Mouse (Mus musculus) CH12.LX (cell line): ENCODE measurements at regions not wholly inside any gene's neighbourhood (a gene's known extent, or its start where the extent isn't known, plus 50 kb on each side); places are given as distances from the start of the nearest gene placed in this dataset.

Experiments used
- DNase-seq: peaks from one replicate; pipeline ENCODE4 v3.0.0-alpha.2; 2013; ENCODE audit errors: extremely low read depth
- H3K27ac ChIP-seq: 2 replicates; pipeline ENCODE4 v1.5.1; 2012; ENCODE audit warnings: low read depth, mild to moderate bottlenecking, control low read depth, moderate library complexity; ENCODE audit not compliant: insufficient read depth
- H3K27me3 ChIP-seq: replicated peaks from 2 replicates; pipeline ENCODE3; 2012; ENCODE audit warnings: inconsistent platforms
- H3K36me3 ChIP-seq, 2 experiments: replicated peaks in 1 of 2; 2 replicates each; pipeline versions ENCODE3 to v1.6.1; 2012; ENCODE audit warnings: inconsistent platforms in 1 of 2, low read length in 1 of 2, mild to moderate bottlenecking in 1 of 2, mixed read lengths in 1 of 2, moderate library complexity in 1 of 2; ENCODE audit not compliant: control insufficient read depth in 1 of 2, insufficient read depth in 1 of 2
- H3K4me1 ChIP-seq, 2 experiments: 2 replicates each; pipeline ENCODE4 v1.6.1; 2012; ENCODE audit warnings: inconsistent platforms in 1 of 2, moderate library complexity in 1 of 2; ENCODE audit not compliant: insufficient read depth in 2 of 2, control insufficient read depth in 1 of 2
- H3K4me2 ChIP-seq: 2 replicates; pipeline ENCODE4 v1.6.1; 2012; ENCODE audit warnings: low read depth, mild to moderate bottlenecking, control low read depth; ENCODE audit not compliant: poor library complexity, insufficient read depth, severe bottlenecking
- H3K4me3 ChIP-seq, 3 experiments: fragments of 150-350 bp in 1 of 3; sonication (generic) in 1 of 3; replicated peaks in 1 of 3; 2 replicates each; pipeline versions ENCODE3 to v1.5.1; 2011 to 2012; ENCODE audit warnings: low read depth in 2 of 3, low read length in 2 of 3, mild to moderate bottlenecking in 2 of 3, moderate library complexity in 2 of 3, control low read depth in 1 of 3, improper control_type of control experiment in 1 of 3, inconsistent platforms in 1 of 3, mixed read lengths in 1 of 3; ENCODE audit not compliant: poor library complexity in 1 of 3
- H3K79me2 ChIP-seq: replicated peaks from 2 replicates; pipeline ENCODE4 v1.6.1; 2012; ENCODE audit warnings: mild to moderate bottlenecking, moderate library complexity; ENCODE audit not compliant: control insufficient read depth, poor library complexity, insufficient read depth, severe bottlenecking; ENCODE audit errors: extremely low read depth
- H3K9ac ChIP-seq: 2 replicates; pipeline ENCODE4 v1.6.1; 2012; ENCODE audit warnings: low read depth, mild to moderate bottlenecking, control low read depth, moderate library complexity; ENCODE audit not compliant: insufficient read depth
- H3K9me3 ChIP-seq: replicated peaks from 2 replicates; pipeline ENCODE3; 2012; ENCODE audit warnings: low read length, inconsistent platforms, mixed read lengths
- BHLHE40 ChIP-seq: IDR thresholded peaks from 2 replicates; pipeline ENCODE4 v1.6.1; 2011; ENCODE audit warnings: mild to moderate bottlenecking, low read depth, low read length, improper control_type of control experiment
- CHD1 ChIP-seq: IDR thresholded peaks from 2 replicates; pipeline ENCODE4 v1.6.1; 2012; ENCODE audit warnings: low read depth, low read length, improper control_type of control experiment, inconsistent platforms
- CHD2 ChIP-seq: IDR thresholded peaks from 2 replicates; pipeline ENCODE4 v1.6.1; 2011; ENCODE audit warnings: low read length, improper control_type of control experiment
- E2F4 ChIP-seq: IDR thresholded peaks from 2 replicates; pipeline ENCODE4 v1.6.1; 2011; ENCODE audit warnings: low read depth, low read length, improper control_type of control experiment; ENCODE audit not compliant: insufficient replicate concordance
- EP300 ChIP-seq: IDR thresholded peaks from 2 replicates; pipeline ENCODE4 v1.6.1; 2011; ENCODE audit warnings: low read length, improper control_type of control experiment
- GABPA ChIP-seq: IDR thresholded peaks from 2 replicates; pipeline ENCODE4 v1.6.1; 2012; ENCODE audit warnings: low read depth, low read length, improper control_type of control experiment, inconsistent platforms; ENCODE audit not compliant: insufficient replicate concordance
- HCFC1 ChIP-seq: IDR thresholded peaks from 2 replicates; pipeline ENCODE4 v1.6.1; 2012; ENCODE audit warnings: low read depth, mild to moderate bottlenecking, inconsistent platforms, low read length, improper control_type of control experiment
- IRF4 ChIP-seq: IDR thresholded peaks from 2 replicates; pipeline ENCODE4 v1.6.1; 2014; ENCODE audit warnings: low read depth, mild to moderate bottlenecking, inconsistent platforms, low read length, improper control_type of control experiment
- JUN ChIP-seq: IDR thresholded peaks from 2 replicates; pipeline ENCODE4 v1.6.1; 2011; ENCODE audit warnings: low read depth, mild to moderate bottlenecking, low read length, improper control_type of control experiment, moderate library complexity; ENCODE audit not compliant: insufficient read depth
- KAT2A ChIP-seq: IDR thresholded peaks from 2 replicates; pipeline ENCODE4 v1.6.1; 2012; ENCODE audit warnings: low read length, improper control_type of control experiment, inconsistent platforms; ENCODE audit not compliant: insufficient replicate concordance
- MAFK ChIP-seq: IDR thresholded peaks from 2 replicates; pipeline ENCODE4 v1.6.1; 2011; ENCODE audit warnings: low read length, improper control_type of control experiment; ENCODE audit not compliant: insufficient replicate concordance
- MAX ChIP-seq: IDR thresholded peaks from 2 replicates; pipeline ENCODE4 v1.6.1; 2011; ENCODE audit warnings: low read length, improper control_type of control experiment
- MAZ ChIP-seq: IDR thresholded peaks from 2 replicates; pipeline ENCODE4 v1.6.1; 2012; ENCODE audit warnings: low read depth, mild to moderate bottlenecking, inconsistent platforms, low read length, improper control_type of control experiment, moderate library complexity
- MEF2A ChIP-seq: IDR thresholded peaks from 2 replicates; pipeline ENCODE4 v1.6.1; 2014; ENCODE audit warnings: low read depth, mild to moderate bottlenecking, inconsistent platforms, low read length, improper control_type of control experiment, borderline replicate concordance
- MXI1 ChIP-seq: IDR thresholded peaks from 2 replicates; pipeline ENCODE4 v1.6.1; 2011; ENCODE audit warnings: mild to moderate bottlenecking, low read depth, low read length, improper control_type of control experiment
- NRF1 ChIP-seq: IDR thresholded peaks from 2 replicates; pipeline ENCODE4 v1.6.1; 2014; ENCODE audit warnings: low read depth, mild to moderate bottlenecking, inconsistent platforms, low read length, improper control_type of control experiment, moderate library complexity
- POLR2AphosphoS2 ChIP-seq: IDR thresholded peaks from 2 replicates; pipeline ENCODE4 v1.6.1; 2011; ENCODE audit warnings: low read depth, low read length, improper control_type of control experiment
- TCF12 ChIP-seq: IDR thresholded peaks from 2 replicates; pipeline ENCODE4 v1.6.1; 2014; ENCODE audit warnings: low read depth, mild to moderate bottlenecking, inconsistent platforms, low read length, improper control_type of control experiment
- UBTF ChIP-seq: IDR thresholded peaks from 2 replicates; pipeline ENCODE4 v1.6.1; 2012; ENCODE audit warnings: low read depth, mild to moderate bottlenecking, inconsistent platforms, low read length, improper control_type of control experiment, moderate library complexity
- ZNF384 ChIP-seq: IDR thresholded peaks from 2 replicates; pipeline ENCODE4 v1.6.1; 2012; ENCODE audit warnings: low read depth, low read length, improper control_type of control experiment, inconsistent platforms
- dilution Hi-C: fragments of 300-500 bp; cut with MboI; formaldehyde crosslinking; loops from 2 replicates; pipeline ENCODE4 v1.14.3; 2020; ENCODE audit warnings: low sequenced_read_pairs; ENCODE audit not compliant: extremely low pct_unique_long_range_greater_than_20kb, extremely low pct_ligation_motif_present
- in situ Hi-C: fragments of 300-500 bp; cut with MboI; formaldehyde crosslinking; loops from 3 replicates; pipeline ENCODE4 v1.14.3; 2019; ENCODE audit warnings: low sequenced_read_pairs, low pct_ligation_motif_present, low pct_unique_long_range_greater_than_20kb, mixed read lengths

GRCm38 (mm10) chr2:50757837-50758541 is 390.9 kb downstream of the Rnd3 start:
- no peaks in the 10 kb centered on the region for H3K9me3 ChIP-seq
- no peak overlapping the region for H3K4me3 ChIP-seq
- no peak for TF ChIP-seq E2F4
- no peak for TF ChIP-seq MEF2A
- TF ChIP-seq GABPA: no peak
- no peak for TF ChIP-seq KAT2A
- no peak for TF ChIP-seq POLR2AphosphoS2
- no peak for TF ChIP-seq CHD2
- no peak for TF ChIP-seq MAX
- TF ChIP-seq HCFC1: no peak
- no peak for TF ChIP-seq MAZ
- TF ChIP-seq CHD1: no peak
- no peak for TF ChIP-seq UBTF
- TF ChIP-seq TCF12: no peak
- no peak for TF ChIP-seq ZNF384
- TF ChIP-seq JUN: no peak
- TF ChIP-seq IRF4: no peak
- TF ChIP-seq MXI1: no peak
- no peak for TF ChIP-seq BHLHE40
- no peak for TF ChIP-seq EP300
- TF ChIP-seq MAFK: no peak
- TF ChIP-seq NRF1: no peak
- H3K36me3 ChIP-seq: no peaks in the 10 kb centered on the region
- no peak overlapping the region for H3K4me2 ChIP-seq
- peaks cover 0 to 16% of the 10 kb centered on the region in 2 experiments; a peak in 3 of 4 replicates for H3K4me1 ChIP-seq
- in situ Hi-C loops (no loop called here), dilution Hi-C loops (no loop called here)
- no peak for DNase-seq
- H3K9ac ChIP-seq: no peak overlapping the region
- no peak overlapping the region for H3K27ac ChIP-seq
- H3K79me2 ChIP-seq: no peaks in the 10 kb centered on the region
- H3K27me3 ChIP-seq: no peaks in the 10 kb centered on the region
